Mouse (Mus musculus) neural tube, embryonic 12.5 days (tissue): ENCODE data around the gene Gabrg3. TPM values are rescaled to one million over a fixed set of nuclear protein-coding genes. Genes with fewer than 3 reads are reported as not detected.

Experiments
- ATAC-seq: fragments of 200-750 bp; cut with Nextera tagmentation; 2 replicates; pipeline ENCODE4 v1.8.0; 2017; ENCODE audit warnings: low read depth, mild to moderate bottlenecking, moderate TSS enrichment, moderate library complexity; ENCODE audit not compliant: low FRiP score
- H3K27ac ChIP-seq: fragments of 300-500 bp; sonication (generic); 2 replicates; pipeline ENCODE4 v1.5.1; 2016
- H3K27me3 ChIP-seq: fragments of 300-500 bp; sonication (generic); replicated peaks from 2 replicates; pipeline ENCODE4 v1.6.1; 2016; ENCODE audit warnings: mild to moderate bottlenecking
- H3K36me3 ChIP-seq: fragments of 300-500 bp; sonication (generic); 2 replicates; pipeline ENCODE4 v1.6.1; 2016; ENCODE audit warnings: mild to moderate bottlenecking
- H3K4me1 ChIP-seq: fragments of 300-500 bp; sonication (generic); 2 replicates; pipeline ENCODE4 v1.6.1; 2016
- H3K4me2 ChIP-seq: fragments of 300-500 bp; sonication (generic); replicated peaks from 2 replicates; pipeline ENCODE4 v1.6.1; 2016; ENCODE audit warnings: mild to moderate bottlenecking
- H3K4me3 ChIP-seq: fragments of 300-500 bp; sonication (generic); 2 replicates; pipeline ENCODE4 v1.5.1; 2016
- H3K9ac ChIP-seq: fragments of 300-500 bp; sonication (generic); 2 replicates; pipeline ENCODE4 v1.6.1; 2016; ENCODE audit warnings: mild to moderate bottlenecking
- H3K9me3 ChIP-seq: fragments of 300-500 bp; sonication (generic); 2 replicates; pipeline ENCODE4 v1.6.1; 2016; ENCODE audit warnings: mild to moderate bottlenecking
- WGBS: fragments of 180-500 bp; shearing (Covaris S2); methylation state at CpG from one replicate; pipeline ENCODE4 v1.1.7; 2016; 5-methylcytosine and 5-hydroxymethylcytosine counted together
- polyA plus RNA-seq: library from polyadenylated mRNA; unstranded; fragments of >200 nt; fragmentation: Nextera tagmentation; extraction: Ambion mirVana; gene quantifications from 2 replicates; pipeline ENCODE4 v1.2.1, GENCODE M21; 2016

Gene Gabrg3
- polyA plus RNA-seq, 1 experiment from 2014 or later = 1.7 TPM

- H3K27ac ChIP-seq = no peak overlapping the region
- WGBS = 85% methylated on average over 4 of the region's 4 CpGs
- no peaks in the 10 kb centered on the region for H3K27me3 ChIP-seq
- H3K4me2 ChIP-seq = no peak overlapping the region
- no peak for ATAC-seq
- H3K9me3 ChIP-seq = no peaks in the 10 kb centered on the region
- no peak overlapping the region for H3K4me3 ChIP-seq
- no peaks in the 10 kb centered on the region for H3K36me3 ChIP-seq
- no peaks in the 10 kb centered on the region for H3K4me1 ChIP-seq
- H3K9ac ChIP-seq = no peak overlapping the region
These were observed 618.8 kb downstream of the Gabrg3 start for GRCm38 (mm10) chr7:56768216-56768615.

- Histone ChIP-seq H3K4me1 (no peaks in the 10 kb centered on the region), H3K36me3 (no peaks in the 10 kb centered on the region), H3K4me2 (no peak overlapping the region), H3K9me3 (no peaks in the 10 kb centered on the region), H3K27ac (no peak overlapping the region), H3K4me3 (no peak overlapping the region), H3K27me3 (no peaks in the 10 kb centered on the region), H3K9ac (no peak overlapping the region)
- ATAC-seq = no peak
- 82% methylated on average over 1 of the region's 1 CpGs for WGBS
These were observed 619.2 kb downstream of the Gabrg3 start for GRCm38 (mm10) chr7:56767796-56768195.

- Histone ChIP-seq H3K9me3 (no peaks in the 10 kb centered on the region), H3K9ac (no peak overlapping the region), H3K4me1 (no peaks in the 10 kb centered on the region), H3K36me3 (no peaks in the 10 kb centered on the region), H3K4me3 (no peak overlapping the region), H3K27me3 (no peaks in the 10 kb centered on the region), H3K4me2 (no peak overlapping the region), H3K27ac (no peak overlapping the region)
- ATAC-seq = no peak
- 72% methylated on average over 10 of the region's 10 CpGs for WGBS
These were observed 621.2 kb downstream of the Gabrg3 start for GRCm38 (mm10) chr7:56765612-56766445.

- Histone ChIP-seq H3K4me3 (no peak overlapping the region), H3K9me3 (no peaks in the 10 kb centered on the region), H3K36me3 (no peaks in the 10 kb centered on the region), H3K9ac (no peak overlapping the region), H3K4me1 (no peaks in the 10 kb centered on the region), H3K27me3 (no peaks in the 10 kb centered on the region), H3K4me2 (no peak overlapping the region), H3K27ac (no peak overlapping the region)
- no peak for ATAC-seq
- WGBS = 92% methylated on average over 6 of the region's 6 CpGs
These were observed 657.8 kb downstream of the Gabrg3 start for GRCm38 (mm10) chr7:56729225-56729624.

Other genes starting within 250 kb of the Gabrg3 start
- 17.1 and 22.8 TPM in 2 replicates for gene Gabrb3, start 32.5 kb upstream of the Gabrg3 start, polyA plus RNA-seq
- 2.1 and 3.3 TPM in 2 replicates for gene Gabra5, start 122.9 kb upstream of the Gabrg3 start, polyA plus RNA-seq